Mouse (Mus musculus) olfactory bulb, adult 2 months (tissue): ENCODE results near the gene Akna.

Source experiments
- CTCF ChIP-seq: fragments of 200-500 bp; IDR thresholded peaks from 2 replicates; pipeline ENCODE4 v1.5.1; 2012; ENCODE audit warnings: low read depth, mild to moderate bottlenecking, low read length, moderate library complexity; ENCODE audit not compliant: insufficient read depth
- POLR2A ChIP-seq: fragments of 200-500 bp; IDR thresholded peaks from 2 replicates; pipeline ENCODE4 v1.6.1; 2012; ENCODE audit warnings: mild to moderate bottlenecking, low read depth, low read length, moderate library complexity; ENCODE audit not compliant: insufficient read depth

GRCm38 (mm10) chr4:63384262-63384661 is 18.9 kb downstream of the Akna start:
- no peak for TF ChIP-seq CTCF
- TF ChIP-seq POLR2A = no peak
